Mouse (Mus musculus) E14TG2a.4 (cell line): ENCODE results near the gene Atad1.

Source experiments
- CTCF ChIP-seq: conservative IDR thresholded peaks from 2 replicates; pipeline ENCODE4 v1.5.1; 2014; ENCODE audit warnings: low read length
- NANOG ChIP-seq: IDR thresholded peaks from 2 replicates; pipeline ENCODE4 v1.6.1; 2014; ENCODE audit warnings: borderline replicate concordance, low read length, mixed read lengths
- POU5F1 ChIP-seq: IDR thresholded peaks from 2 replicates; pipeline ENCODE4 v1.6.1; 2014; ENCODE audit warnings: low read length, borderline replicate concordance

- TF ChIP-seq CTCF (no peak), NANOG (no peak), POU5F1 (no peak)
These were observed 38.8 kb upstream of the Atad1 start for GRCm38 (mm10) chr19:32778411-32778810.
